Comparison of ENCODE assay signal across 8 mouse cellular contexts in the genomic region with DNA sequence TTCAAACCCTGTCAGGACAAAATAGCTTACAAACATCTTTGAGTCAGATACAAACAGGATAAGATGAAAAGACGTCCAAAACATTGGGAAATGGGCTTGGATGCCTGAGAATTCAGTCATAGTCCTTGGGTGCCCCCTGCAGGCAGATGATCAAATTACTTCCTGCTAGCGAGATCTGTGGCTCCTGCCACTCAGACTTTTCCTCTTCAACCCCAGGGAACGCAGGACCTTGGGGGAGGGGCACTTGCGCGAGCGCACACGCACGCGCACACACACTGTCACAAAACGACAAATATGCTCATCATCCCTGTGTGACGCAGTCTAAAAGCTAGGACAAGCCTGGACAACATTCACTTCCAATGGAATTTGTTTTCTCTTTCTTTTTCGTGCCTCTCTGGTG. TPM values are rescaled to one million over a fixed set of nuclear protein-coding genes. Genes with fewer than 3 reads are reported as not detected.
DNase-seq lines count a peak whose midpoint lies in the region; ATAC-seq and TF ChIP-seq lines count a peak whose summit lies in the region.

No protein-coding gene starts in this region.

- 3% methylated on average over 12 of the region's 12 CpGs for WGBS in heart, embryonic 11.5 days (ENCODE audit: insufficient replicate concordance)
- WGBS in kidney, embryonic 15.5 days, result 2% methylated on average over 12 of the region's 12 CpGs
- WGBS in limb, embryonic 15.5 days, result 3% methylated on average over 12 of the region's 12 CpGs
- WGBS in midbrain, postnatal 0 days, result 2% methylated on average over 12 of the region's 12 CpGs

- peak overlapping the region; percentile 66 for H3K4me2 ChIP-seq in heart, embryonic 11.5 days
- peak overlapping the region; percentile 66 for H3K4me2 ChIP-seq in kidney, embryonic 15.5 days
- H3K4me2 ChIP-seq in limb, embryonic 15.5 days, result peak overlapping the region; percentile 48
- peak overlapping the region; percentile 44 for H3K4me2 ChIP-seq in midbrain, postnatal 0 days (ENCODE audit: low read depth, low read length, poor library complexity, severe bottlenecking)

- peak; percentile 37; the same call in 1 of the 2 replicates for TF ChIP-seq CTCF in bone marrow macrophage, adult 2 months (IDR thresholded peaks at IDR 0.05; ENCODE audit: low read depth, low read length)
- peak; percentile 31; the same call in 1 of the 2 replicates for TF ChIP-seq CTCF in embryonic fibroblast, embryonic 13.5 days (IDR thresholded peaks at IDR 0.05; ENCODE audit: borderline replicate concordance, insufficient read depth, low read length)
- peak; percentile 95 for TF ChIP-seq CTCF in midbrain, postnatal 0 days (IDR thresholded peaks at IDR 0.05)

- H3K4me3 ChIP-seq in bone marrow macrophage, adult 2 months (ENCODE audit: insufficient read depth, low read length), result peak overlapping the region; percentile 34
- no peak overlapping the region for H3K4me3 ChIP-seq in embryonic fibroblast, embryonic 13.5 days (ENCODE audit: insufficient read depth, low read length)
- H3K4me3 ChIP-seq in heart, embryonic 11.5 days (ENCODE audit: low read depth, low read length), result peak overlapping the region; percentile 36
- peak overlapping the region; percentile 40 for H3K4me3 ChIP-seq in kidney, embryonic 15.5 days (replicated peaks)
- H3K4me3 ChIP-seq in limb, embryonic 15.5 days, result peak overlapping the region; percentile 32
- peak overlapping the region; percentile 15 for H3K4me3 ChIP-seq in midbrain, postnatal 0 days (ENCODE audit: low read depth, low read length)

- H3K9me3 ChIP-seq in heart, embryonic 11.5 days (replicated peaks; ENCODE audit: control insufficient read depth, low read length), result no peaks in the 10 kb centered on the region
- H3K9me3 ChIP-seq in kidney, embryonic 15.5 days (replicated peaks), result no peaks in the 10 kb centered on the region
- no peaks in the 10 kb centered on the region for H3K9me3 ChIP-seq in limb, embryonic 15.5 days
- H3K9me3 ChIP-seq in midbrain, postnatal 0 days (ENCODE audit: low read length), result no peaks in the 10 kb centered on the region

- no peak overlapping the region for H3K27ac ChIP-seq in bone marrow macrophage, adult 2 months (ENCODE audit: insufficient read depth, low read depth, low read length)
- no peak overlapping the region for H3K27ac ChIP-seq in embryonic fibroblast, embryonic 13.5 days (ENCODE audit: insufficient read depth, low read length)
- H3K27ac ChIP-seq in heart, embryonic 11.5 days (ENCODE audit: low read depth, low read length), result no peak overlapping the region
- H3K27ac ChIP-seq in kidney, embryonic 15.5 days, result no peak overlapping the region
- H3K27ac ChIP-seq in limb, embryonic 15.5 days, result no peak overlapping the region
- H3K27ac ChIP-seq in midbrain, postnatal 0 days (ENCODE audit: low read depth, low read length), result no peak overlapping the region

- H3K27me3 ChIP-seq in heart, embryonic 11.5 days (ENCODE audit: control insufficient read depth, insufficient read depth, low read length), result peaks cover 30% of the 10 kb centered on the region
- H3K27me3 ChIP-seq in kidney, embryonic 15.5 days, result peaks cover 29% of the 10 kb centered on the region
- no peaks in the 10 kb centered on the region for H3K27me3 ChIP-seq in limb, embryonic 15.5 days
- H3K27me3 ChIP-seq in midbrain, postnatal 0 days (ENCODE audit: insufficient read depth, low read length), result no peaks in the 10 kb centered on the region

- H3K9ac ChIP-seq in heart, embryonic 11.5 days (ENCODE audit: low read depth, low read length), result no peak overlapping the region
- H3K9ac ChIP-seq in kidney, embryonic 15.5 days, result peak overlapping the region; percentile 41; the same call in 1 of the 2 replicates
- H3K9ac ChIP-seq in limb, embryonic 15.5 days, result no peak overlapping the region
- no peak overlapping the region for H3K9ac ChIP-seq in midbrain, postnatal 0 days (replicated peaks; ENCODE audit: low read length, poor library complexity, severe bottlenecking)

- peaks cover 8% of the 10 kb centered on the region; the same call in 1 of the 2 replicates for H3K4me1 ChIP-seq in bone marrow macrophage, adult 2 months (ENCODE audit: control insufficient read depth, insufficient read depth, low read length)
- H3K4me1 ChIP-seq in embryonic fibroblast, embryonic 13.5 days (ENCODE audit: control insufficient read depth, insufficient read depth, low read length), result peaks cover 6% of the 10 kb centered on the region; the same call in 1 of the 2 replicates
- peaks cover 16% of the 10 kb centered on the region for H3K4me1 ChIP-seq in heart, embryonic 11.5 days (ENCODE audit: control insufficient read depth, insufficient read depth, low read length)
- H3K4me1 ChIP-seq in kidney, embryonic 15.5 days, result peaks cover 30% of the 10 kb centered on the region
- peaks cover 29% of the 10 kb centered on the region for H3K4me1 ChIP-seq in limb, embryonic 15.5 days
- H3K4me1 ChIP-seq in midbrain, postnatal 0 days (ENCODE audit: insufficient read depth, low read length), result peaks cover 4% of the 10 kb centered on the region

- DNase-seq in A20 (ENCODE audit: low read depth, low spot score), result peak; percentile 66
- peak; percentile 94 for DNase-seq in midbrain, postnatal 0 days (ENCODE audit: low spot score)
- DNase-seq in spleen, postnatal 10 days (ENCODE audit: low spot score in 2 of 2), result peak; percentile 72 to 86

- H3K36me3 ChIP-seq in heart, embryonic 11.5 days (ENCODE audit: control insufficient read depth, insufficient read depth, low read length), result no peaks in the 10 kb centered on the region
- no peaks in the 10 kb centered on the region for H3K36me3 ChIP-seq in kidney, embryonic 15.5 days
- H3K36me3 ChIP-seq in limb, embryonic 15.5 days, result no peaks in the 10 kb centered on the region
- no peaks in the 10 kb centered on the region for H3K36me3 ChIP-seq in midbrain, postnatal 0 days (ENCODE audit: insufficient read depth, low read length)

- no peak for ATAC-seq in heart, embryonic 11.5 days (replicated peaks; ENCODE audit: insufficient number of reproducible peaks, low FRiP score, low TSS enrichment)
- ATAC-seq in kidney, embryonic 15.5 days (replicated peaks; ENCODE audit: low FRiP score), result no peak
- ATAC-seq in limb, embryonic 15.5 days (ENCODE audit: insufficient number of reproducible peaks, low FRiP score, low TSS enrichment, low read depth), result no peak
- peak; percentile 59; the same call in 1 of the 2 replicates for ATAC-seq in midbrain, postnatal 0 days (ENCODE audit: low FRiP score)

- no peak for TF ChIP-seq POLR2A in bone marrow macrophage, adult 2 months (IDR thresholded peaks at IDR 0.05; ENCODE audit: borderline replicate concordance, low read depth, low read length)
- no peak for TF ChIP-seq POLR2A in embryonic fibroblast, embryonic 13.5 days (IDR thresholded peaks at IDR 0.05; ENCODE audit: low read depth, low read length)

RNA-seq across cellular contexts. Expression of a gene that starts 11.9 kb away (rescaled TPM):
- polyA plus RNA-seq in bone marrow macrophage, adult 2 months (2012; ENCODE audit: insufficient read depth, insufficient read length, missing spikeins), result not detected in 2 replicates
- not detected in 2 replicates for polyA plus RNA-seq in embryonic fibroblast, embryonic 13.5 days (2011; ENCODE audit: insufficient read length, low read depth, missing spikeins)
- not detected in 2 replicates for polyA plus RNA-seq in heart, embryonic 11.5 days (2014; fragmentation: Nextera tagmentation; extraction: Ambion mirVana)
- 1.7 and 1.8 TPM in 2 replicates for polyA plus RNA-seq in kidney, embryonic 15.5 days (2015; fragmentation: Nextera tagmentation; extraction: Ambion mirVana)
- polyA plus RNA-seq in limb, embryonic 15.5 days (2015; fragmentation: Nextera tagmentation; extraction: Ambion mirVana), result not detected in 2 replicates
- 0.14 TPM in 1 of 2 replicates, not detected in the other for total RNA-seq in midbrain, postnatal 0 days (2014; rRNA removed)
- polyA plus RNA-seq in midbrain, postnatal 0 days (2015; fragmentation: Nextera tagmentation; extraction: Ambion mirVana), result 0.09 and 0.23 TPM in 2 replicates

RNA-seq across cellular contexts. Expression of a gene that starts 12.6 kb away (rescaled TPM):
- 38.1 and 49.7 TPM in 2 replicates for polyA plus RNA-seq in bone marrow macrophage, adult 2 months (2012; ENCODE audit: insufficient read depth, insufficient read length, missing spikeins)
- polyA plus RNA-seq in embryonic fibroblast, embryonic 13.5 days (2011; ENCODE audit: insufficient read length, low read depth, missing spikeins), result 111 and 137 TPM in 2 replicates
- 54.3 and 61.3 TPM in 2 replicates for polyA plus RNA-seq in heart, embryonic 11.5 days (2014; fragmentation: Nextera tagmentation; extraction: Ambion mirVana)
- polyA plus RNA-seq in kidney, embryonic 15.5 days (2015; fragmentation: Nextera tagmentation; extraction: Ambion mirVana), result 77.8 and 103 TPM in 2 replicates
- polyA plus RNA-seq in limb, embryonic 15.5 days (2015; fragmentation: Nextera tagmentation; extraction: Ambion mirVana), result 60.0 and 63.5 TPM in 2 replicates
- total RNA-seq in midbrain, postnatal 0 days (2014; rRNA removed), result 94.1 and 161 TPM in 2 replicates
- 147 and 157 TPM in 2 replicates for polyA plus RNA-seq in midbrain, postnatal 0 days (2015; fragmentation: Nextera tagmentation; extraction: Ambion mirVana)

Comparison
In these comparisons a context has a peak if more than half of its experiments do, and no peak if none do; other contexts are left out.
1. CTCF ChIP-seq: peak in every context shown above with its lines; median percentile 95 in midbrain, postnatal 0 days; 37 in bone marrow macrophage, adult 2 months; 31 in embryonic fibroblast, embryonic 13.5 days.